Mouse (Mus musculus) heart, adult 2 months (tissue): ENCODE measurements around the gene Drap1. TPM values are rescaled to one million over a fixed set of nuclear protein-coding genes. Genes with fewer than 3 reads are reported as not detected.

Source experiments
- DNase-seq, 2 experiments: peaks; one replicate each; pipeline ENCODE4 v3.0.0; 2021
- H3K27ac ChIP-seq: fragments of 200-600 bp; 2 replicates; pipeline ENCODE4 v1.8.1; 2022
- H3K27me3 ChIP-seq: fragments of 200-500 bp; 2 replicates; pipeline ENCODE4 v1.6.1; 2012; ENCODE audit warnings: mild to moderate bottlenecking, low read length, inconsistent platforms, mixed read lengths; ENCODE audit not compliant: control insufficient read depth, insufficient read depth
- H3K36me3 ChIP-seq: fragments of 200-500 bp; 2 replicates; pipeline ENCODE4 v1.6.1; 2012; ENCODE audit warnings: low read length, inconsistent platforms; ENCODE audit not compliant: control insufficient read depth, insufficient read depth
- H3K4me1 ChIP-seq: fragments of 200-500 bp; 2 replicates; pipeline ENCODE4 v1.6.1; 2011; ENCODE audit warnings: low read length; ENCODE audit not compliant: control insufficient read depth, insufficient read depth
- H3K4me3 ChIP-seq: fragments of 200-600 bp; 2 replicates; pipeline ENCODE4 v1.8.1; 2022
- H3K79me2 ChIP-seq: fragments of 200-500 bp; replicated peaks from 2 replicates; pipeline ENCODE4 v1.6.1; 2012; ENCODE audit warnings: mild to moderate bottlenecking, inconsistent platforms, low read length, moderate library complexity, mixed read lengths; ENCODE audit not compliant: control insufficient read depth, insufficient read depth
- H3K9ac ChIP-seq: fragments of 200-500 bp; 2 replicates; pipeline ENCODE4 v1.6.1; 2012; ENCODE audit warnings: low read depth, mild to moderate bottlenecking, control low read depth, inconsistent platforms, low read length, mixed read lengths
- CTCF ChIP-seq: fragments of 200-600 bp; IDR thresholded peaks from 2 replicates; pipeline ENCODE4 v1.8.1; 2022; ENCODE audit warnings: antibody characterized with exemption, mild to moderate bottlenecking, moderate library complexity
- EP300 ChIP-seq: fragments of 200-500 bp; IDR thresholded peaks from 2 replicates; pipeline ENCODE4 v1.6.1; 2011; ENCODE audit warnings: low read depth, low read length, control low read depth; ENCODE audit not compliant: insufficient read depth
- POLR2A ChIP-seq: fragments of 200-500 bp; IDR thresholded peaks from 2 replicates; pipeline ENCODE4 v1.6.1; 2011; ENCODE audit warnings: mild to moderate bottlenecking, low read depth, low read length, control low read depth; ENCODE audit not compliant: insufficient read depth
- WGBS: fragments of 180-500 bp; shearing (Covaris S2); methylation state at CpG from one replicate; pipeline ENCODE4 v1.1.7; 2018; 5-methylcytosine and 5-hydroxymethylcytosine counted together
- intact Hi-C: fragments of 180-260 bp; cut with DNase I; formaldehyde crosslinking; loops from one replicate; pipeline ENCODE4 v1.15.1; 2025
- polyA plus RNA-seq: library from polyadenylated mRNA; depleted of rRNA; stranded (reverse); fragments of >200 nt; gene quantifications from 2 replicates; pipeline ENCODE4 v1.2.3, GENCODE M21; 2012
- total RNA-seq, 2 experiments: library from RNA; stranded (reverse); gene quantifications; 2 replicates each; pipeline ENCODE4 v1.2.3; 2021

Drap1 gene
- total and polyA plus RNA-seq, 3 experiments, result 175 to 344 (median 278) TPM

GRCm38 (mm10) chr19:5424092-5424781, 542 bp downstream of the Drap1 start:
- no peak for DNase-seq
- Histone ChIP-seq H3K36me3 (peaks cover 7% of the 10 kb centered on the region), H3K27ac (peak overlapping the region; percentile 90), H3K4me3 (peak overlapping the region; percentile 92), H3K27me3 (no peaks in the 10 kb centered on the region), H3K9ac (peak overlapping the region; percentile 80), H3K79me2 (peaks cover 6% of the 10 kb centered on the region; the same call in 1 of the 2 replicates), H3K4me1 (peaks cover 15% of the 10 kb centered on the region)
- WGBS, result under 1% methylated on average over 42 of the region's 48 CpGs
- intact Hi-C loops, result loop anchor here (2.0 kb wide), 1 partner anchor 35 kb away; the partner anchor contains the start of gene Sart1
- TF ChIP-seq CTCF (no peak), POLR2A (0 out of 2 replicates have a peak, but pooled peaks have one; percentile 9)

GRCm38 (mm10) chr19:5423561-5423960, 1.2 kb downstream of the Drap1 start:
- H3K27me3 ChIP-seq, result no peaks in the 10 kb centered on the region
- 52% methylated on average over 12 of the region's 12 CpGs for WGBS
- intact Hi-C loops, result no loop called here
- peaks cover 15% of the 10 kb centered on the region for H3K4me1 ChIP-seq
- TF ChIP-seq EP300, result no peak
- TF ChIP-seq POLR2A, result 0 out of 2 replicates have a peak, but pooled peaks have one; percentile 28
- TF ChIP-seq CTCF, result no peak
- peak overlapping the region; percentile 80 for H3K9ac ChIP-seq
- peak overlapping the region; percentile 92 for H3K4me3 ChIP-seq
- peaks cover 7% of the 10 kb centered on the region for H3K36me3 ChIP-seq
- peak overlapping the region; percentile 90 for H3K27ac ChIP-seq
- peaks cover 6% of the 10 kb centered on the region; the same call in 1 of the 2 replicates for H3K79me2 ChIP-seq
- DNase-seq, result peak; percentile 22 to 50

DNA sequence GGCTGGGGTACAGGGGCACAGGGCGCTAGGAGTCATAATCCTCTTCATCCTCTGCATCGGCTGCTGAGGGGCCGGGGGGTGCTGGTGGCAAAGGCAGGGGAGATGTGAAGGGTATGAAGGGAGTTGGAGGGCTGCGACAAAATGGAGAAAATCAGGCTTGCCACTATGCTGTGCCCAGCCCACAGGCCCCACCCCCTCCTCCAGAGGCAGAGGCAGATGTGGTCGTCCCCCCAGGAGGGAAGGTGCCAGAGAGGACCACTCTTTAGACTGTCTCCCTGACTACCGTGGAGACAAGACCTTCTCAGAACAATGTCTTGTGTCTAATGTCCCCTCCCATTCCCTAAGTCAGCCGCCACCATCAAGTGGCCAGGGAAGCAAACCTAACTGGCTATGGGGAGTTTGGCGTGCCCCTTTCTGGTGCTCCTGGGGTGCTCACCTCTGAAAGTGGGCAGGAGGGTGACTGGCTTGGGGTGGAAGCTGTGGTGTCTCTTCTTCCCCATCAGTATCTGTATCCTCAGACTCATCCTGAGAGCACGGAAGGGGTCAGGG, 1.8 kb downstream of the Drap1 start:
- no peak for DNase-seq
- H3K36me3 ChIP-seq, result peaks cover 7% of the 10 kb centered on the region
- intact Hi-C loops, result no loop called here
- H3K4me3 ChIP-seq, result no peak overlapping the region
- TF ChIP-seq EP300, result 0 out of 2 replicates have a peak, but pooled peaks have one; percentile 34
- no peak for TF ChIP-seq CTCF
- H3K4me1 ChIP-seq, result peaks cover 16% of the 10 kb centered on the region
- WGBS, result 77% methylated on average over 9 of the region's 9 CpGs
- H3K27me3 ChIP-seq, result no peaks in the 10 kb centered on the region
- H3K79me2 ChIP-seq, result peaks cover 6% of the 10 kb centered on the region; the same call in 1 of the 2 replicates
- H3K9ac ChIP-seq, result peak overlapping the region; percentile 9
- H3K27ac ChIP-seq, result peak overlapping the region; percentile 90; the same call in 1 of the 2 replicates

DNA sequence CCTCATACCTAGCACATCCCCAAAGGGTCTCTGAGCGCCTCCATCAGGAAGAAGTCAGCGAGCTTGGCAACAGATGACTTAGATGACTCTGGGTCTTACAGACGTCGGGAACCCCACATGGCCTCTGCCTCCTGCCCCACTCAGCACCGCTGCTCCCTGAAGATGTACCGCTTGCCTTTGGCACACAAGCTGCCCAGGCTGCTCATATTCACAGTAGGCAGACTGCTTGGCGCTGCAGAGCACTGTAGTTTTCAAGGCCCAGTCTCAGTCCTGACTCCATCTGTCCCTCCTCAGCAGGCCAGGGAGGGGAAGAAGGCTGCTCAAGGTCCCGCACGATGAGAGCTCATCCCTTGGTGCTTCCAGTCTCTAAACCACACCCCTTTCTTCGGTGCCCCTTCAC, 2.5 kb downstream of the Drap1 start:
- no peak for DNase-seq
- H3K27me3 ChIP-seq, result no peaks in the 10 kb centered on the region
- no peak overlapping the region for H3K9ac ChIP-seq
- no peak overlapping the region for H3K4me3 ChIP-seq
- intact Hi-C loops, result no loop called here
- H3K4me1 ChIP-seq, result peaks cover 17% of the 10 kb centered on the region
- TF ChIP-seq EP300, result 0 out of 2 replicates have a peak, but pooled peaks have one; percentile 7
- no peak for TF ChIP-seq CTCF
- TF ChIP-seq POLR2A, result peak; percentile 19; the same call in 1 of the 2 replicates
- no peak overlapping the region for H3K27ac ChIP-seq
- peaks cover 11% of the 10 kb centered on the region for H3K36me3 ChIP-seq
- 78% methylated on average over 10 of the region's 10 CpGs for whole genome bisulfite sequencing
- H3K79me2 ChIP-seq, result peaks cover 6% of the 10 kb centered on the region; the same call in 1 of the 2 replicates

DNA sequence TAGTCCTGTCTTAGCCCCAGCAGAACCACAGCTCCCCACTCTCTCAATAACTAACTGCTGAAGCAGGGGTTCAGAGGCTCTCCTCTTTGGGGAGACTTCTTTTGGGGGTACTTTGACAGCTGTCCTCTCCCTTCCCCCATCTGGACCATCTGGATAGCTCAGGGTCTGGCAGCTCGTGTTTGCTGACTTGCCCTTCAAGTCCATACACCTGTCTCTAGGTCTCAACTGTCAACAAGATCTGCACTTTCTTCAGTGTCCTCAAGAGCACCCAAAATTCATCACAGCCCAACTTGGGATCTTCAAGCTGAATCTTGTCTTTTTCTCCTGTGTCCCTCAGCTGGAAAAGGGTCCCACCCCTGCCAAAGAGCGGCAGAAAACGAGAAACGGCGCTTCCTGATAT, 3.0 kb downstream of the Drap1 start:
- no peak overlapping the region for H3K4me3 ChIP-seq
- TF ChIP-seq POLR2A, result no peak
- TF ChIP-seq EP300, result no peak
- no peak for TF ChIP-seq CTCF
- 64% methylated on average over 5 of the region's 5 CpGs for WGBS

DNA sequence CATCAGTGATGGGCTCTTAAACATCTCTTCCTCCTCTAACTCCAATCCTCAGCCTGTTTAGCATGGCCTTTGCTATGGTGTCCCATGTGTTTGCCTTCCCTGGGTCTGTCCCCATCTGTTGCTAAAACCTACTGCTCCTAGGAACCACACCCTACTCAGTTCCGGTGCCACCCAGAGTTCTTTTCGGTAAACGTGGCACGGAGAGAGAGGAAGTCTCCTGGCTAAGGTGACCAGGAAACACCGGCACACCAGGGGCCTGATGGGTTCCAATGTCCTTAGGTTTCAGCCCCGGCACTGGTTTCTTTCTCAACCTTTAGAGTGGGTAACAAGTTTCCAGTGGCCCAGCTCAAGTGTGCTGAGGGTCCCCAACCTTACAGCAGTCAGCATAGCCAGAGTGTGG, 4.2 kb downstream of the Drap1 start:
- peaks cover 11% of the 10 kb centered on the region; the same call in 1 of the 2 replicates for H3K36me3 ChIP-seq
- H3K27me3 ChIP-seq, result no peaks in the 10 kb centered on the region
- H3K4me3 ChIP-seq, result no peak overlapping the region
- no peaks in the 10 kb centered on the region for H3K79me2 ChIP-seq
- TF ChIP-seq EP300, result no peak
- peak in 1 of 2 experiments; percentile 21 for DNase-seq
- no peak overlapping the region for H3K27ac ChIP-seq
- H3K9ac ChIP-seq, result no peak overlapping the region
- H3K4me1 ChIP-seq, result peaks cover 12% of the 10 kb centered on the region
- intact Hi-C loops, result no loop called here
- 85% methylated on average over 6 of the region's 6 CpGs for WGBS

More for the DNA sequence above, 3.0 kb downstream of the Drap1 start:
- H3K27ac ChIP-seq, result no peak overlapping the region
- H3K36me3 ChIP-seq, result peaks cover 14% of the 10 kb centered on the region; the same call in 1 of the 2 replicates
- no peak for DNase-seq
- H3K27me3 ChIP-seq, result no peaks in the 10 kb centered on the region
- no peak overlapping the region for H3K9ac ChIP-seq
- intact Hi-C loops, result no loop called here
- peaks cover 16% of the 10 kb centered on the region for H3K4me1 ChIP-seq
- peaks cover 6% of the 10 kb centered on the region; the same call in 1 of the 2 replicates for H3K79me2 ChIP-seq
